Mouse (Mus musculus) neural tube, embryonic 10.5 days (tissue): Measurements from ENCODE around the gene H2al1o.
"Not testable (repeated sequence)": the region's sequence is repeated elsewhere in the genome, so short reads cannot be mapped to it uniquely, and the experiment has no call there.

Source experiments
- DNase-seq: peaks from one replicate; pipeline ENCODE4 v3.0.0-alpha.2; 2017; ENCODE audit warnings: low spot score; ENCODE audit errors: extremely low spot score

H2al1o gene

DNA sequence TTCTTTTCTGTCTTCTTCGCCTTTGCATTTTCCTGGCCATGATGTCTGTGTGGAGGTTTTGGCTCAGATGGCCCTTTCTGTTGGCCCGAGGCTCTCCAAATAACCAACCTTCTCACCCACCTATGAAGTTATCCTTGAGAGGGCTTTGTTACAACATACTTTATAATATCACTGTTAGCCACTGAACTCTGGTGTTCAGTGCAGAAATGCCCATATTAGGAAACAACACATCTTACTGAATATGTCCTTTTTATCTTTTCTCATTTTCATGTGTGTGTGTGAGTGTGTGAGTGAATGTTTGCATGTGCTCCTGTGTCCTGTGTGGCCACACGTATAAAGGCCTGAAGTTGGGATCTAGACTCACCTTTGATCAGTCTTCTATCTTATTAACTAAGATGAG is at the start of gene H2al1o:
H2al1o (minus strand) TSS at position 101 of the 400 bp plus-strand sequence.
- not testable (repeated sequence) for DNase-seq

DNA sequence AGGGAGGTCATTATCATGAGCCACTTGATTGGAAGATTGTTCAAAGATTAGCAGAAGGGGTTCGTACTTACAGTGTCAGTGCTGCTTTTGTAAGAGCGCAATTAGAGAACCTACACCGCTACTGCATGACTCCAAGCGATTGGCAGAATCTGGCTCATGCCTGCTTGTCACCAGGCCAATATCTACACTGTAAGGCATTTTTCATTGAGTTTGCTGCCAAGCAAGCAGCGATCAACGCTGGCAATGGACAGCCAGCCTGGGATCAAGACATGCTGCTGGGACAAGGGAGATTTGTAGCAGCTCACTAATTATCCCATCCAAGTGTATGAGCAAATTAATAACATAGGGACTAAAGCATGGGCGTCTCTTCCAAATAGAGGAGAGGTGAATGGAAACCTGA is 25.8 kb upstream of the H2al1o start:
- not testable (repeated sequence) for DNase-seq

DNA sequence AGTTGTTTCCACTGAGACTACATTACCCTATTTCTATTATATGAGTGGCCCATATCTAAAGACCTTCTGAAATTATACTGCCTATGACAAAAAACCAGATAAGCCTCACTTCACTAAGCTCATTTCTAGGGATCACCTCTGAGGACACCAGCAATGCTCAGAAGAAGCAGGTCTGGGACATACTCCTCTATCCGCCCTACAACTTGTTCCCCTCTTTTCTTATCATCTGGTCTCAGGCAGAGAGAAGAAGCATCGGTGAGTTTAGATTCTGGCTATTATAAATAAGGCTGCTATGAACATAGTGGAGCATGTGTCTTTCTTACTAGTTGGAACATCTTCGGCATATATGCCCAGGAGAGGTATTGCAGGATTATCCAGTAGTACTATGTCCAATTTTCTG is 35.3 kb downstream of the H2al1o start:
- DNase-seq = no peak
